Mouse (Mus musculus): Measurements from ENCODE around the gene Itga8.

DNA sequence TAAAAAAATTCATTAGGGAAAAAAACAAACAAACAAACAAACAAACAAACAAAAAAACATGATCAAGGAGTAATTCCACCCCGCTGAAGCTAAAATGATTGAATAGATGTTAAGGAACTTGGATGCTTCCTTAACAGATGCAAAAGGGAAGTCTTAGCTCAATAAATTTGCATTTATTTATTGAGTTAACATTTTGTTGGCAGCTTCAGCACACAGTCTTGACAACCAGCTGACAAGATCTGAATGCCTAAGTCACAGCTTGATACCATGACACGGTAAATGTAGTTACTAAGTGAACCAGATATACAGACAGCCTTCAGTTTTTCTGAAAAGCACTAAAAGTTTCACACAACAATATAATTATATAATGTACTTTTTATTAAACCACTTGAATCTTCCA, 27.9 kb upstream of the Itga8 start:
- TF ChIP-seq POLR2A (IDR thresholded peaks at IDR 0.05; ENCODE audit: control insufficient read depth, extremely low read depth, insufficient read depth, low read length, poor library complexity): no peak
- TF ChIP-seq CTCF (IDR thresholded peaks at IDR 0.05; ENCODE audit: borderline replicate concordance, control insufficient read depth, extremely low read depth, insufficient read depth, low read length, poor library complexity): no peak

All from thymus, adult 2 months (tissue).